Mouse (Mus musculus) frontal cortex, adult 2 months (tissue): ENCODE measurements around the gene Tspan5. TPM values are rescaled to one million over a fixed set of nuclear protein-coding genes. Genes with fewer than 3 reads are reported as not detected.

Experiments used
- DNase-seq, 2 experiments: peaks; one replicate each; pipeline ENCODE4 v3.0.0; 2022; ENCODE audit warnings: low spot score in 1 of 2; ENCODE audit errors: extremely low spot score in 1 of 2
- polyA plus RNA-seq: library from polyadenylated mRNA; depleted of rRNA; stranded (reverse); fragments of >200 nt; gene quantifications from 2 replicates; pipeline ENCODE4 v1.2.3, GENCODE M21; 2012

Tspan5 gene
- polyA plus RNA-seq, 1 experiment: 196 TPM

DNA sequence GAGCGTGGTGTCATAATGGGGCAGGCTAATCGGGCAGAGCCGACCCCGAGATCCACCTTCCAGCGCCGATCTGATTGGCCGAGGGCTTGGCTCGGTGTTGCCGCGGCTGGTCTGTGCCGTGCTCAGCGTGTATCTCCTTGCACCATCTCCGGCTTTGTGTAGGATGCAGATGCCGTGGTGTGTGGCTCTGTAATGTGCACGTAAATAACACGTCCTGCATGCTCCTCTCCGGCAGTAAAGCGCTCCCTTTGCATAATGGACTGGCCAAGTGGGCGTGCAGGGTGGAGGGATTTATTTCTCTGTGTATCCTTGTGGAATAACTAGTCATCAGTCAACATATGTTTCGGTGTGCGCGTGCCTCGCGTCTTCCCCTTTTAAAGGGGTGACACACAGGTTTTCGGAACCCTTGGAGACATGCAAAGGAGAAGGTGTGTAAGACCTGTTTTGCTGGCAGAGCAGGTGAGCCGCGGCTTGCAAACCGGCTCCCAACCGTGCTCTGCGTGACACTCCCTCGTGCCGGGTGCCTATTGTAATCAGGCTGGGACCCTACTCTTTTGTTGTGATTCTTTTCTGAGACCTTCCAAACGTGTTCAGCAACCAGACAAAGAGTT, 1.2 kb downstream of the Tspan5 start:
- peak in 1 of 2 experiments; percentile 80 for DNase-seq

DNA sequence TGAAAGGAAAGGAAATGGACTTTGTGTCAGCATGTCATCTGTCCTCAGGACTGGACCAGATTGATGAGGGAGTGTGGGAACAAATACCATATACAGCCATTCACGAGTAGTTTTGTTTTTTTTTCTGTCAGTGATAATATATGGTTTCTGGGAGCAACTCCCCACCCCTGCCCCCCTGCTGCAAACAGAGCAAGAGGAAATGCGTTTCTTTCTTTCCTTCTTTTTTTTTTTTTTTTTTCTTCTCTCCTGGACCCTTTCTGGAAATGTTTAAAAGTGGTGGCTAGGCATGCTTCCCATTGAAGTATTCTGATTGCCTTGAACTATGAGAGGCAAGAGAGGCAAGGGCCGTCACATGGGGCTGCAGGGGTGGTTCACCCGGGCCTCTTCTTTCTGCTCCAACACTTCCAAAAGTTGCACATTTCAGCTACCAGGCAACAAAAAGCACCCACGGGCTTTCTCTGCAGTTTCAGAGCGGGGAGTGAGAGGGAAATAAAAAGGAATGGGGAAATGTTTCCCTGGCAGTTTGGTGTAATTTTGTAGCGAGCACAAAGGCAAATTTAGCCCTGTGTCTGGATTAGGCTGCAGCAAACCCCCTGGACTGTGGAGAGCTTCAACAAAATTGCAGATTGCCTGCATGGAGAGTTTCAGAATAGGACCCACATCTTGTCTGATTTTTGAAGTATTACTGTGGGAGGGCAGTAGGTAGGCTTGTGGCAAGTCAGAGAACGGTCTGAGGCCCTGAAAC, 2.2 kb downstream of the Tspan5 start:
- no peak for DNase-seq

DNA sequence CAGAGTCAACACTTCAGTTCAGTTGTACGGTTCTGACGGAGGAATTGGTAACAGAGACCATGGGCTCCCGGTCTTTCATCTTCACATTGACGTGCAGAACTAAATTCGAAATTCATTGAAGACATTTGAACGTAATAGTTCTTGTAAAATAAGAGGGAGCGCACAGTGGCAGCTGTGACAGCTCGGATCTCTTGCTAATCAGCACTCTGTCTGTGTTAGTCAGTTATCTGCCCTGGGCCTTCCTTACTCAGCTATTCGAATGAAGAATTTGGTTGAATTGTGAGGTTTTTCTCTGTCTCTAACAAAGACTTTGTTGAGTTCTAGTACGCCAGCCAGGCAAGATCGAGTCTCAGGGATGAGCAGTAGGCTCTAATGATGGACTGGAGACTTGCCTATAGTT, 3.1 kb downstream of the Tspan5 start:
- DNase-seq: no peak

DNA sequence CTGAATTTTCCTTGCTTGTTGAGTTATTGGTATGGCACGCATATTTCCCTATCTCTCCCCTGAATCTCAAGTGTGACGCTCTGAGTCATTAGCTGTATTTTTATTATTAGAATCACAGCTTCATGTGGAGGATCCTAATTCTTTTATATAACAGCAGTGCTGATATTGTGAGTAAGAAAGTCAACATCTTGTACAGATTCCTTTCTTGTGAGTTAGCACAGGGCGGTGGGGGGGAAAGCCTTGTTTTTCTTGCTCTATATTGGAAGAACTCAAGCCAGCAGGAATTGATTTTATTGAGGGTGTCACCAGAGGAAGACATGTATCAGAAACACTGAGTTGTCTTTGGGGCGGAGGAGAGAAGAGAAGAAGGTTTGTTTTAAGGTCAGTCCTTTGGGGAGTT, 3.6 kb downstream of the Tspan5 start:
- DNase-seq: no peak

DNA sequence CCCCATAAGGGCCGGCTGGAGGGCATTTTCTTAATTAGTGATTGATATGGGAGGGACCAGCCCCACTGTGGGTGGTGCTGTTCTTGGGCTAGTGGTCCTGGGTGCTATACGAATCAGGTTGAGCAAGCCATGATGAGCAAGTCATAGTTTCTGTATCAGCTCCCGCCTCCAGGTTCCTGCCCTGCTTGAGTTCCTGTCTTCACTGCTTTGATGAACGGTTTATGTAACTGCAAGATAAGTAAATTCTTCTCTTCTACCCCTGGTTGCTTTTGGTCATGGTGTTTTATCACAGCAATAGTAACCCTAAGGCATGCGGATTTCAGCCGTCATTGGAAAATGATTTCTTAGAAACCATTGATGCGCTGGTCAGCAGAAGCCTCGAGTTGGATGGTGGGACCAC, 4.6 kb downstream of the Tspan5 start:
- no peak for DNase-seq

DNA sequence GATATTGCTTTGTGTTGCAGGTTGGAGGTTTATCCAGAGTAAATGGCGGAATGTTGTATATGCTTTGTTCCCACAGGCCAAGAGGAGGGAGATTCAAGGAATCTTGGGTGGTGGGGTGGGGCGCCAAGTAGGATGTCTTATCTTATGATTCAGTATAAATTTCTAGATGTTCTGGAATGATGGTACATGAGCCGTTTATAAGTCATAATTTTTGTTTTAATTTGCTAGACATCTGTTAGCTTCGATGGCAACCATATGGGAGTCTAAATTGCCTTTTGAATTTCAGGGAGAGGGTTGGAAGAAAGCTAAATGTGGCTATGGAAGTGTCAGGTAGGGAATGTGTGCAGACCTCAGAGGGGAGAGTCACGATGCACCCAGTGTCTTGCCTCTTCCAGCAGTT, 5.0 kb downstream of the Tspan5 start:
- DNase-seq: no peak

DNA sequence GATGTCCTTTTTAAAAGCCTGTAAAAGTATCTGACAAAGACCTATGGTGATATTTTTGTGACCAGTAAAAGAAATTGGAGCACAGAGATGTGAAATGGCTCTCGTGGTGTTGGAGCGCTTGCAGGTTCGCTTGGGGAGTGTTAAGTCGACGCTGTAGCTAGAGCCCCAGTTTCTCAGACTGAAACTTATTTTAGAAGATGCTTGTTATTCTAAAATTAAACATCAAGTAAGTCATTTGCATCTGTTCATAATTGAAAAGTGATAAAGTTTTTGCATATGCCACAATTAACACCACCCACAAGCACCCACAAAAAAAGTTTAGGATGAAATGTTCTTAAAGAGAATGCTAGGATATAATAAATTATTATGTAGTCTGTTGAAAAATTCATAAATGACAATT, 6.0 kb downstream of the Tspan5 start:
- DNase-seq: peak in 1 of 2 experiments; percentile 57

DNA sequence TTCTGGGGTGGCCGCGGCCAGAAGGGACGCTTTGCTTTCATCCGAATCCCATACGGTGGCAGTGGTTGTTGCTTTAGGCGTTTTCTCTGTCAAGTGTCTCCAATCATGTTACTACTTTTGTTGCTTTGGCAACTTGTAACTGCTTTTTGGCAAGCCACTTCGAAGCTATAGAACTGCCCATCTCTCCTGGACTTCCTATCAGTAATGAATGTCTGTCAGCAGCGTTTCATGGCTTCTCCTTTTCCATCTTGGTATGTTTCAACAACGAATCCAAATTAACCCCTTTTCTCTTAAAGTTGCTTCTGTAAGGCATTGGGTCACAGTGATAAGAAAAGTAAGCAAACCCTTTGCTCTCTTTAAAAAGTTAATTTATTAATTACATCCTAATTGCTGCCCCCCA, 7.7 kb downstream of the Tspan5 start:
- no peak for DNase-seq

DNA sequence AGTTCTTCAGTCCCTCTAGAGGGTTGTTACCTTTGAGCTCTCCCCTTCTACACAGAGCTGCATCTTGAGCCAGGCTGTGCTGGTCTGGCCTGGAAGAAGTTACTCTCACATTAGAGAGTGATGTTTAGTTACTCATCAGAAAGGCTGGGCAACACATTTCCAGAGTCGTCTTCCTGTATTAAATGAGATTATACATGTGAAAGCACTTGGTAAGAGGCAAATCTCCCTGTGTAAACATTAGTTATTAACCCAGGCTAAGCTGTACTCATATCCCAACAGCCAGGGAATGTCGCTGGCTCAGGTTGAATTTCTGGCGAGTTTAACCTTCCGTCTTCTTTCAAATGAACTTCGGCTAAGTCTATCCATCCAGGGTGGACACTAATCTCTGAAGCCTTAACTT, 9.3 kb downstream of the Tspan5 start:
- no peak for DNase-seq

DNA sequence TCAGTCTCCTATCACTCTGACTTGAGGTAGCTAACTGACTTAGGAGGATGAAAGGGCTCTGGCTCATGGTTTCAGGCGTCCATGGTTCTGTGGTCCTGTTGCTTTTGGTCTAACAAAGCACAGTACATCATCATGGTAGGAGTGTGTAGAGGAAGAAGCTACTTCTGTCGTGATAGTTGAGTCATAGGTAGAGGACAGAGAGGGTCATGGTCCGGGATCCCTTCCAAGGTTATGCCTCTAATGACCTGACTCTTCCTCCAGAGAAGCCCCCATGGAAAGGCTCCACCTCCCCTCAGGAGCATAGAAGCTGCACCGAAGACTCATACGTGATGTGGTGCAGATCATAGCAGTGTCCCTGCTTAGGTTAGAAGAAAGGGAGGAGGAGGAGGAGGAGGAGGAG, 10.1 kb downstream of the Tspan5 start:
- no peak for DNase-seq

DNA sequence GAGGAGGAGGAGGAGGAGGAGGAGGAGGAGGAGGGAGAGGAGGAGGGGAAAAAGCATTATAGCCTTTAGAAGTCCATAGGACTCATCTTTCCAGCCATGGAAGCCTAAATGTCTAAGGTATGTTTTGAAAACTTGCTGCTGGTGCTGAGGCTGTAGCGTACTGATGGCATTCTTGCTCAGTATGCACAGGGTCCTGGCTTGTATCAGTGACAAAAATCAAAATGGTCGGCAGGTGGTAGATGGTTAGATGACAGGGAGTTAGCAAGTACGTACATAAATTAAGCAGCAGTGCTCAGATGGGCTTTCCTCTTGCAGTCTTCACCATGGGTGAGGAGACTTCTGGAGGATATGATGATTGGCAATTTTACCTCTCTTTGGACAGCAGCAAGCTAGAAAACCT, 10.8 kb downstream of the Tspan5 start:
- DNase-seq: no peak

DNA sequence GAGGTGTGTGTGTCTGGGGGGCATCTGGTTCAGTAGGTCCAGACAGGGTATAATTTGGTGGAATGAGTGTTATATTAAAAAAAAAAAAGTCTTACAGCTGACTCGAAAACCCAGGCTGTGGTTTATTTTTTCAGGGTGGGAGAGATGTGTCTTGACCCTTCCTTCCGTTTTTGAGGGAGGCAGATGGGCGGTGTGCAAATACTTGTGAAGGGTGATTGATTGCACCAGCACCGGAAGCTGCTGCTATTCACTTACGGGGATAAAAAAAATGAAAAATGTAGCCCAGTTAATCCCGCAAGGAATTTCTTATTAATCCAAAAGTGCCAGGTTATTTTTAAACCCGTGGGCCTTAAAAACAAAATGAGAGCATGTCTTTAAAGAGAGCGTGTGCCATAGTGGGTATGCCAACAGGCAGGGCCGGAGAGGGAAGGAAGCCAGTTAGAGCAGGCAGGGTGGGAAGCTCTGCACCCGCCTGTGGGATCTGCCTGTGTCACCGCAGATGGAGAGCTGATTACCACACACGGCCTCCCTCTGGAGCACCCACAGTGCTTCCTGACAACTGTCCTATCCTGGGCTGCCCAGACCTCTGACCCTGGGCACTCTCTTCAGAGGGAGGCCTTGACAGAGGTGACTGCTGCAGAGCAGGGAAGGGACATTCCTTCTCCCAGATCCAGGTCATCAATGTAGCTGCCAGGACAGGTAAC, 11.3 kb downstream of the Tspan5 start:
- DNase-seq: no peak

DNA sequence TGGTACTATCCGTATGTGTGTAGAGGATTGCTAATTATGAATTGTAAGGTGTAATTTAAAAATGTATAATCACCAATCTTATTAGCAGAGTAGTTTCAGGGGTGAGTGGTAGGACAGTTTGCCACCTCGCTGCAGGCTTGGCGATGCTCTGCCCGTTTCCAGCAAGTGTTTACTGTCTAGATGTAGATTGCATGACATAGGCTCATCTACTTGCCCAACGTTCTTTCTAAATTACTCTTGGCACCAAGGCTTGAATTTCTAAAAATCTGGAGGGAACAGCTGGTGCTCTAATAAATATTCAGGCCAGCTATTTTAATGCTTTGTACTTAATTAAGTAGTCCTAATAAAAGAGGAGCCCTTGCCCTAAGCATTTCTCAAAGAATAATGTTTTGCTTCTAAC, 12.3 kb downstream of the Tspan5 start:
- DNase-seq: no peak

DNA sequence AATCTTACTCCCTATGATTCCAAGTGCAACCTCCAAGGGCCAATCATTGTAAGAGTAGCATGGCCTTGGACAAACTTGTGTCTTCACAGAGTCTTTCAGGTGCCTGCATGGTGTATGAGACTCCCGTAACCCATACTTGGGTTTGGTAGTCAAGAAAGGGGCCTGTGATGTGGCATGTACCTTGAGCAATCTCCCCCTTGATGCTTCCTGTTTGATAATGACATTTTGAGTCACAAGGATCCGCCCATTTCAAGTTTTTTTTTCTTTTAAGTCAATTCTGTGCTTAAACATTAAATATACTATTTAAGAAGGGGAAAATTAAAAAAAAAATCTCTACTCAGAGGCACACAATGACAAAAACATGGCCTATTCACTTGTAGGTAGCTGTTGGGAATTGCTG, 15.3 kb downstream of the Tspan5 start:
- no peak for DNase-seq

DNA sequence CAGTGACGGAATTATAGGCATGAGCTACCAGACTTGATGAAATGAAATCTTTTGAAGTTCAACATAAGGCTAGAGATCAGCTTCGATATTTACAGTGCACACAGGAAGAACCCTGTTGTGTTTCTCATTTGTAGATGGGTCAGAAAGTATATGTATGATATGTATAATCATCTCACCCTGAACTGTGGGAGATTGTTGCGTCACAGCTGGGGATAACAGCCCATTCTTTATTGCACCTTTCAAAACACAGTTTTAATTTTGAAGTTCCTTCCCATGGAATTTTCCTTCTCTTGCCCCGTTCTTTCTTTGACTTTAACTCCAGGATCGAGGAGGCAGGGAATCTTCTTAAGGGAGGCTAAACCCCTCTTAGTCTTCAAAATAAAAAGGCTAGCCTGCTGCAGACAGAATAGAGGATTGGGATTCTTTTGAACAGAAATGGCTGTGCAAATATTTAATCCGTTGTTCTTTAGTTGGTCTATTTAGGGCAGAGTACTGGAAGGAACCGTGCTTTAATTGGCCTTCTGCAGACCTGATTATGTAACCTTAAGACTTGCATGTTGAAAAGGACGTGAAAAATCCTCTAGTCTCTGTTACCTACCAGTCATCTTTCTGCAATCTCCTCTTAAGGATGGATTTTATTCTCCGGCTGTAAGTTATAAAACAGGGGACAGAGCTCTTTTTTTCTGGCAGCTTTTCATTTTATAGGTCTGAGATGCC, 18.1 kb downstream of the Tspan5 start:
- no peak for DNase-seq

DNA sequence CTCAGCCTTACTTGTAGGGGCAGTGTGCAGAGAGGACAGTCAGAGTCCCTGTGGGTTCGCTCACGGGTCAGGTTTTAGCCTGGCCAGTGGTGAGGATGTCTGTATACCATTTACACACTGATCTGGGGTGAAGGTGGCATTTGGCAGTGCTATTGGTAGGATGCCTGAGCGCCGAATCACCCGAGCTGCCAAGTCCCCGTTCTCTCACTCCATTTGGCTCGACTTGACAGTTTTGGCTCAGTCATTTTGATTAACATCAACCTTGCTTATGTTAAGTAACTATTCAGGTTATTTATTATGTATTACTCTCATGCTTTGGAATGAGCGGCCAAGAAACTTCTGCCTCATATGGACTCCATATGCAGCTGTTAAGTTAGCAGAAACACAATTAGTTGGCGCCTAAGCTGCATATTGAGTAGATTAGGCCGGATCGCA, 18.7 kb downstream of the Tspan5 start:
- no peak for DNase-seq

DNA sequence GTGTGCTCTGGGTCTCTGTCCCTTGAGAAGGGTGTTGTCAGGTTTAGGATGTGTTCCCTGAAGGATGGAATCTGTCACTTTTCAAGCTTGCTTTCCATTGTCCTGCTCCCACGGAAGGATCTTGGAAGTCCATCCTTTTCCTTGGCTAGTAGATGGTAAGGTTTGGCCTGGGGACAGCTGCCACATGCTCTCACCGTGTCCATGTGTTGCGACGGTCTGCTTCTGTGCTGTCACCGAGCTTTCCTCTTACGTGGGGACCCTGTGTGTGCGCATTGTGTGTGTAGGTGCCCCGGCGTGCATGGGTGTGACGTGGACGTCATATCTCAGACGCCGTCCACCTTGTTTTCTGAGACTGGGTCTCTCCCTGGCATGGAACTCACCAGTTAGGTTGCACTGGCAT, 19.5 kb downstream of the Tspan5 start:
- no peak for DNase-seq

DNA sequence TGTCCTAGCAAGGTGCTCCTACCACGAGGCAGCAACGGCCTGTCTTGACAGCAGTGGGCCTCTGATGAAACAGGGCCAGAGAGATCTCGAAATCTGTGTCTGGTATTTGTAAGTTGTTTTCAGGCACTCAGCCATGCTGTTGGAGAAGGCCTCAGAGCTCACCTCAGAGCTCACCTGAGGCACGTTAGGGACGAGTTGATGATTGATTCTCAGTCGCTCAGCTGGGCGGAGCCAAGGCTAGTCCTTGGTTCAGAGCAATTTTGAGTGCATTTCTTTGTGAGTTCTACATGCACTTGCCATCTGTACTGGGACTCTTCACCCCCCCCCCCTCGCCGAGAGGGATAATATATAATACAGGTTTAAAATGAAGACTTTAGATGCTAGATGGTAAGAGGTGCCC, 21.9 kb downstream of the Tspan5 start:
- DNase-seq: no peak

DNA sequence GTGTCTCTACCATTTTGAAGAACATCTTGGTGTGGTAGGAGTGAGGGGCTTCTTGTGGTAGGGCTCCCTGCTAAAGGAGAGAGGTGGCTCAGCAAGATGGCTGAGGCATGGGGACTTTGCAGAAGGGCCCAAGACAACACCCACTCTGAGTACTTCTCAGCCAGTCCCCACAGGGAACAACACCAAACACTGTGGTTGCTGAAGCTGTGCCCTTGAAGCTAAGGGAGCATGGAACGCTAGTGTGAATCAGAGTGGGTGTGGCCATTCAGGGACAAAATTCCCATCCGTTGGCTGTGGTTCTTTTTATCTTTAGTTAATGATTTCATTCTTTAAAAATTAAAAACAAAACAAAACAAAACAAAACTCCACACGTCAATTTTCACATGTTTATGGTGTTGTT, 22.8 kb downstream of the Tspan5 start:
- no peak for DNase-seq

DNA sequence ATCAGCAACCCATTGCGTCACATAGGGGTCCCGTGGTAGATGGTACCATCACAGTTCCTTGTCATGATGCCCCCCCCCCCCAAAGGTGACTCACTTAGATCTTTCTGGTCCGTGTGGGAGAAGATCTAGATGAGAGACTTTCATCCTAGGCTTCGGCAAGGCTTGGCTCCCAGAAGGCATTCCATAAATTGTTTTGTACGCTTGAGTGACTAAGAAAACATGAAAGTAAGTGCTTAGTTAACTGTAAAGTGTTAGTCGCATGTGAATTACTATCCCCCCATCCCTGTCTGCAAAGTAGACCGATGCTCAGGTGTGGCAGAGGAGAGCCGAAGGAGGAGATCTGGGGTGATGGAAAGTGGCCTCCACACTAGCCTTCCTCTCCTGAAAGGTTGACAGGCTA, 25.0 kb downstream of the Tspan5 start:
- no peak for DNase-seq

DNA sequence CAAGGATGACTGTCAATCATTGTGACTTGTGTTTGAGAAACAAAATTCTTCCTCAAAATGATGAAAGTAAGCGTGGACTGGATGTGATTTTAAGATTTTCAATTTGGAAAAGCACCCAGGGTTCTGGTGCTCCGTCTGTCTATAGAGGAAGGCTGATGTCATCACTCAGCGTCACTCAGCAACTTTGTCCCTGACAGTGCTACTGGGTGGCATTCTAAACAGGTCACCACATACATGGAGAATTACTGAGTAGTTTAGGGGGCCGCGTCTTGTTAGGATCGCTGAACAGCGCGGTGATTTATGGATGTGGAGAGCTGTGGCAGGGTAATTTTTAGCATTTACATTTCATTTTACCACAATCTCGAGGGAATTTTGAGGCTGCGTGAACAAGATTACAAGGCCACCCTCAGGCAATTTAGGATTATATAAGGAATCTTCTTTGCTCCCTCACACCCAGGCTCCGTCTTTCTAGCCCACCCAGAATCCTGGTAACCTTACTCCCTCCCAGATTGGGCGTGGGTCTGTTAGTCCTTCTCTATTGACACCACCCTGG, 26.6 kb downstream of the Tspan5 start:
- DNase-seq: no peak
